Comparison of ENCODE assay signal across 10 mouse cellular contexts in the genomic region with DNA sequence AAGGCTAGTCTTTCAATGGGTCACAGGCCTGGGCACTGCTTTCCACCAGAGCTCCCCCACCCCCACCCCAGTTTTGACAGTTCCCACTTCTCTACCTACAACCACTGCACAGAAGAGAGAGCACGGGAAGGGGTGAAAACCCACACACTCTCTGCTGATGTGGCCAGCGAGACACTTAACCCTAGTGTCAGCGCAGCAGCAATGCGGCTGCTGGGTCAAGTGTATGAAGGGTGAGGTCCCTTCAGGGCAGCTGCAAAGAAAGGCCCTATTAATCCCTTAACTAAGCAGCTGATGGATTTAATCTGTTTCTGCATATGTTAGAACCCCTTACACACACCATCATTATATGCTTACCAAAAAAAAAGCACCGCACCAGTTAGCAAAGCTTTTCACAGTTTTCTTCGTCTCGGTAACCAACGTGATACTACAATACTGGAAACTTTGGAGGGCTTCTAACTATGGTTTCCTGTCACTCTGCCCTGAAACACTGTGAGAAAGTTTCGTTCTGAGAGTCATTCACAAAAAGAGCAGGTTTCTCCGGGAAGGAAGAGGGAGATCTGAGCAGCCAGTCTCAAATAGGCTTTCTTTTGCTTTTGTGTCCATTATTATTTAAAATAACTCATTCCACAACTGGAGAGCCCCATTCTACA.
DNase-seq lines count a peak whose midpoint lies in the region; ATAC-seq and TF ChIP-seq lines count a peak whose summit lies in the region.
"Had no signal": no experiment of that assay in that cellular context is flagged by ENCODE, and none has a peak within 500 bp of the region (broad histone marks: within the 10 kb centered on the region; RNA-seq: fewer than 3 reads in every experiment).

No protein-coding gene starts in this region.

- H3K4me1 ChIP-seq in heart, postnatal 0 days (ENCODE audit: control insufficient read depth, insufficient read depth) = peaks cover 34% of the 10 kb centered on the region
- peaks cover 8% of the 10 kb centered on the region for H3K4me1 ChIP-seq in embryonic facial prominence, embryonic 11.5 days (ENCODE audit: control insufficient read depth, insufficient read depth, low read length)
- H3K4me1 ChIP-seq in liver, embryonic 16.5 days (ENCODE audit: control insufficient read depth, low read depth, low read length) = peaks cover 2% of the 10 kb centered on the region

- H3K9ac ChIP-seq in heart, postnatal 0 days (replicated peaks; ENCODE audit: low read depth, low read length) = no peak overlapping the region
- no peak overlapping the region for H3K9ac ChIP-seq in embryonic facial prominence, embryonic 11.5 days (replicated peaks; ENCODE audit: low read length)
- H3K9ac ChIP-seq in liver, embryonic 16.5 days (ENCODE audit: low read depth, low read length) = no peak overlapping the region
- H3K9ac ChIP-seq: embryonic facial prominence, embryonic 13.5 days; hindbrain, embryonic 13.5 days had no signal

- no peak overlapping the region for H3K27ac ChIP-seq in heart, postnatal 0 days (ENCODE audit: low read depth)
- no peak overlapping the region for H3K27ac ChIP-seq in embryonic facial prominence, embryonic 11.5 days (replicated peaks; ENCODE audit: low read depth, low read length)
- H3K27ac ChIP-seq in liver, embryonic 16.5 days (ENCODE audit: low read length) = no peak overlapping the region
- H3K27ac ChIP-seq: embryonic facial prominence, embryonic 13.5 days; hindbrain, embryonic 13.5 days had no signal

- no peaks in the 10 kb centered on the region for H3K9me3 ChIP-seq in heart, postnatal 0 days (replicated peaks; ENCODE audit: control insufficient read depth, low read length)
- no peaks in the 10 kb centered on the region for H3K9me3 ChIP-seq in embryonic facial prominence, embryonic 11.5 days (replicated peaks; ENCODE audit: control insufficient read depth, low read length)
- no peaks in the 10 kb centered on the region for H3K9me3 ChIP-seq in liver, embryonic 16.5 days (replicated peaks; ENCODE audit: control insufficient read depth, low read length)
- H3K9me3 ChIP-seq: embryonic facial prominence, embryonic 13.5 days; hindbrain, embryonic 13.5 days had no signal

- no peak for TF ChIP-seq EP300 in heart, postnatal 0 days (IDR thresholded peaks at IDR 0.05; ENCODE audit: low read depth)

- no peak for ATAC-seq in heart, postnatal 0 days (ENCODE audit: insufficient read depth, low read depth)
- peak; percentile 11; the same call in 1 of the 2 replicates for ATAC-seq in embryonic facial prominence, embryonic 11.5 days (replicated peaks; ENCODE audit: insufficient number of reproducible peaks, low FRiP score, low TSS enrichment, low read depth)
- ATAC-seq in liver, embryonic 16.5 days (ENCODE audit: low read depth) = no peak

- TF ChIP-seq CTCF in heart, postnatal 0 days (IDR thresholded peaks at IDR 0.05; ENCODE audit: low read depth) = no peak

- intact Hi-C loops in heart, postnatal 10 days (cut with DNase I) = loop anchor here (5.0 kb wide), 1 partner anchor 40 kb away; no protein-coding TSS in a partner anchor

- H3K36me3 ChIP-seq in heart, postnatal 0 days (replicated peaks; ENCODE audit: control insufficient read depth, insufficient read depth, low read length) = no peaks in the 10 kb centered on the region
- no peaks in the 10 kb centered on the region for H3K36me3 ChIP-seq in embryonic facial prominence, embryonic 11.5 days (replicated peaks; ENCODE audit: control insufficient read depth, insufficient read depth, low read depth, low read length)
- no peaks in the 10 kb centered on the region for H3K36me3 ChIP-seq in liver, embryonic 16.5 days (ENCODE audit: control insufficient read depth, insufficient read depth)
- H3K36me3 ChIP-seq: embryonic facial prominence, embryonic 13.5 days had no signal

- 47% methylated on average over 10 of the region's 10 CpGs for WGBS in heart, postnatal 0 days
- 16% methylated on average over 10 of the region's 10 CpGs for WGBS in embryonic facial prominence, embryonic 11.5 days
- 33% methylated on average over 10 of the region's 10 CpGs for whole genome bisulfite sequencing in liver, embryonic 16.5 days (ENCODE audit: insufficient replicate concordance)

- H3K4me3 ChIP-seq in heart, postnatal 0 days (ENCODE audit: low read depth, low read length) = no peak overlapping the region
- H3K4me3 ChIP-seq in embryonic facial prominence, embryonic 11.5 days (ENCODE audit: low read depth, low read length) = no peak overlapping the region
- H3K4me3 ChIP-seq in liver, embryonic 16.5 days (ENCODE audit: low read depth, low read length) = peak overlapping the region; percentile 29
- H3K4me3 ChIP-seq: embryonic facial prominence, embryonic 13.5 days; hindbrain, embryonic 13.5 days had no signal

- H3K27me3 ChIP-seq in heart, postnatal 0 days (ENCODE audit: control insufficient read depth, insufficient read depth, low read length) = no peaks in the 10 kb centered on the region
- no peaks in the 10 kb centered on the region for H3K27me3 ChIP-seq in embryonic facial prominence, embryonic 11.5 days (ENCODE audit: control insufficient read depth, insufficient read depth, low read length)
- no peaks in the 10 kb centered on the region for H3K27me3 ChIP-seq in liver, embryonic 16.5 days (ENCODE audit: control insufficient read depth, insufficient read depth, low read depth, low read length)
- H3K27me3 ChIP-seq: hindbrain, embryonic 13.5 days had no signal

- DNase-seq in heart, postnatal 0 days (ENCODE audit: low spot score) = no peak
- no peak for DNase-seq in heart, postnatal 10 days
- peak; percentile 33 for DNase-seq in CD4-positive, CD25-positive, alpha-beta regulatory T cell, adult 2 months (ENCODE audit: low read depth, low spot score)
- DNase-seq in embryonic facial prominence, embryonic 11.5 days (ENCODE audit: low spot score) = peak; percentile 30
- DNase-seq in left cerebral cortex, adult 9 months (ENCODE audit: low spot score in 2 of 2) = no peak
- no peak for DNase-seq in cerebellum, adult 8-10 months
- no peak for DNase-seq in MN1 (ENCODE audit: low spot score)

- peak overlapping the region; percentile 37; the same call in 1 of the 2 replicates for H3K4me2 ChIP-seq in heart, postnatal 0 days (ENCODE audit: low read depth, low read length)
- H3K4me2 ChIP-seq in embryonic facial prominence, embryonic 11.5 days (ENCODE audit: low read depth, low read length) = no peak overlapping the region
- peak overlapping the region; percentile 41 for H3K4me2 ChIP-seq in liver, embryonic 16.5 days (ENCODE audit: low read depth, low read length)
- H3K4me2 ChIP-seq: embryonic facial prominence, embryonic 13.5 days; hindbrain, embryonic 13.5 days had no signal

Comparison
In these comparisons a context has a peak if more than half of its experiments do, and no peak if none do; other contexts are left out.
1. DNase-seq: peak in CD4-positive, CD25-positive, alpha-beta regulatory T cell, adult 2 months (single experiment) and embryonic facial prominence, embryonic 11.5 days (single experiment); none in heart, postnatal 0 days (single experiment), heart, postnatal 10 days (0 of 2), left cerebral cortex, adult 9 months (0 of 2), cerebellum, adult 8-10 months (single experiment) and MN1 (single experiment).